Mouse (Mus musculus) lung, embryonic 15.5 days (tissue): ENCODE measurements around the gene Tmem135. TPM values are rescaled to one million over a fixed set of nuclear protein-coding genes. Genes with fewer than 3 reads are reported as not detected.
A peak's percentile ranks its signal among the peaks of the same experiment; 100 is the strongest.
"Not testable (repeated sequence)": the region's sequence is repeated elsewhere in the genome, so short reads cannot be mapped to it uniquely, and the experiment has no call there.

ENCODE experiments used
- ATAC-seq: fragments of 200-750 bp; cut with Nextera tagmentation; 2 replicates; pipeline ENCODE4 v1.8.0; 2017; ENCODE audit warnings: moderate number of reproducible peaks, borderline replicate concordance; ENCODE audit not compliant: low FRiP score, low TSS enrichment; ENCODE audit errors: extremely low read depth
- H3K27ac ChIP-seq: fragments of 300-500 bp; sonication (generic); 2 replicates; pipeline ENCODE4 v1.5.1; 2015; ENCODE audit warnings: moderate library complexity, mild to moderate bottlenecking, inconsistent platforms
- H3K27me3 ChIP-seq: fragments of 300-500 bp; sonication (generic); 2 replicates; pipeline ENCODE4 v1.6.1; 2015; ENCODE audit warnings: inconsistent platforms
- H3K36me3 ChIP-seq: fragments of 300-500 bp; sonication (generic); 2 replicates; pipeline ENCODE4 v1.6.1; 2015; ENCODE audit warnings: inconsistent platforms
- H3K4me1 ChIP-seq: fragments of 300-500 bp; sonication (generic); 2 replicates; pipeline ENCODE4 v1.6.1; 2015; ENCODE audit warnings: inconsistent platforms
- H3K4me2 ChIP-seq: fragments of 300-500 bp; sonication (generic); 2 replicates; pipeline ENCODE4 v1.6.1; 2015; ENCODE audit warnings: inconsistent platforms, mild to moderate bottlenecking, moderate library complexity
- H3K4me3 ChIP-seq: fragments of 300-500 bp; sonication (generic); 2 replicates; pipeline ENCODE4 v1.5.1; 2015; ENCODE audit warnings: mild to moderate bottlenecking, inconsistent platforms
- H3K9ac ChIP-seq: fragments of 300-500 bp; sonication (generic); 2 replicates; pipeline ENCODE4 v1.6.1; 2015; ENCODE audit warnings: inconsistent platforms
- H3K9me3 ChIP-seq: fragments of 300-500 bp; sonication (generic); 2 replicates; pipeline ENCODE4 v1.6.1; 2016; ENCODE audit warnings: inconsistent platforms
- WGBS: fragments of 180-500 bp; shearing (Covaris S2); methylation state at CpG from one replicate; pipeline ENCODE4 v1.1.7; 2015; 5-methylcytosine and 5-hydroxymethylcytosine counted together
- polyA plus RNA-seq: library from polyadenylated mRNA; unstranded; fragments of >200 nt; fragmentation: Nextera tagmentation; extraction: Ambion mirVana; gene quantifications from 2 replicates; pipeline ENCODE4 v1.2.1, GENCODE M21; 2015

Tmem135 gene
- polyA plus RNA-seq, 1 experiment from 2014 or later = 23.2 TPM

DNA sequence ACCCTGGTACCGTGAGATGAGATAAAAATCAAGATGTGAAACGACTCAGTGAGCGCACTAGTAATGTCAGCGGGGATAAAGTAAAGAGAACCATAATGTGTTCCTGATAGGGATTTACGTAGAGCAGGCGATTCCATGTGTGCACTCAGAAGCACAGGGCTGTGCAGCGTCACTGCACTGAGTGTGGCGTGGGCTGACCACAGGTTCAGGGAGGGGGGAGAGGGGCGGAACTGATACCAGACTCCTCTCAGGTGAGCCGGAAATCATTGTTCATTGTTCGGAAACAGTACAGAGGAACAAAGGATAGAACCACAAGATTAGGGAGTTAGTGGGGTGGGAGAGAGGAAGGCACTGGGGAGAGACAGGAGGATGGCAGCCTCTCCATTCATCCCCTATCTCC is 95.8 kb downstream of the Tmem135 start:
- no peak overlapping the region for H3K4me3 ChIP-seq
- peaks cover 6% of the 10 kb centered on the region; the same call in 1 of the 2 replicates for H3K4me1 ChIP-seq
- peaks cover 7% of the 10 kb centered on the region; the same call in 1 of the 2 replicates for H3K36me3 ChIP-seq
- no peak overlapping the region for H3K4me2 ChIP-seq
- no peak overlapping the region for H3K9ac ChIP-seq
- no peak for ATAC-seq
- 74% methylated on average over 11 of the region's 11 CpGs for WGBS
- no peaks in the 10 kb centered on the region for H3K9me3 ChIP-seq
- H3K27ac ChIP-seq = no peak overlapping the region
- no peaks in the 10 kb centered on the region for H3K27me3 ChIP-seq

DNA sequence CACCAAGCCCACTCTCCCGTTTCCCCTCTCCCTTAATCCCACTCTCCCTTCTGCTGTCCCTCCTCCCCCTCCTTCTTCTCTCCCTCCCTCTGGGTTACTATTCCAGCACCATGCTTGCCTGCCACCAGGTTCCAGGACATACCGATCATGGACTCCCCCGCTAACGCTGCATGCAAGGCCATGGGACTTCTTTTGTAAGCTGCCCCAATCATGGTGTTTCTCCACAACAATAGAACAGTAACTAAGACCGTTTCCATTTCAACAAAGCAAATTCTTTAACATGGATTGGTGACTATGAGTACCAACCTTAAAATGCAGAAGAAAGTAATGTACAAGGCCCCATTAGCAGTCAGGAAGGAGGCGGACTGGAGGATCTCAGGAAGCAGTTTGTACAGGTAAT is 97.2 kb downstream of the Tmem135 start:
- no peak overlapping the region for H3K4me2 ChIP-seq
- no peak overlapping the region for H3K4me3 ChIP-seq
- no peaks in the 10 kb centered on the region for H3K27me3 ChIP-seq
- no peaks in the 10 kb centered on the region for H3K9me3 ChIP-seq
- 82% methylated on average over 6 of the region's 6 CpGs for WGBS
- no peak overlapping the region for H3K9ac ChIP-seq
- ATAC-seq = no peak
- H3K27ac ChIP-seq = no peak overlapping the region
- H3K4me1 ChIP-seq = peaks cover 6% of the 10 kb centered on the region; the same call in 1 of the 2 replicates
- H3K36me3 ChIP-seq = peaks cover 7% of the 10 kb centered on the region; the same call in 1 of the 2 replicates

DNA sequence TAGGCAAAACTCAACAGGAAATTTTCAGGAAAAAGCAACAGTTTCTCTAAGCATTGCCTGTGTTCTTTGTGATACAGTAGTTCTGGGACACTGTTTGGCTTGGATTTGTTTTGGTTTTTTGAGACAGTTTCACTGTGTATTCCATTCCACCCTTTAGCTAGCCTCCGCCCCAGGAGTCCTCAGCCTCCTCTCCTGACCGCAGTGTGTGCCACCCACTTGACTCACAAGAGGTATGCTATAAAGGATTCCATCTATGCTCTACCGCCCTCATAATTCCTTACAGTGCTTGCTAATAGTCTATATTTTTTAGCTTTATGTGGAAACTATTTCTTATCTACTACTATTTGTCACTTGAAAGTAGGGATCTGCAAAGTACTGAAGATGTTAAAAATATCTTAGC is 99.1 kb downstream of the Tmem135 start:
- Histone ChIP-seq H3K27me3 (no peaks in the 10 kb centered on the region), H3K4me3 (no peak overlapping the region), H3K36me3 (peaks cover 4% of the 10 kb centered on the region; the same call in 1 of the 2 replicates), H3K4me2 (no peak overlapping the region), H3K27ac (no peak overlapping the region), H3K9me3 (no peaks in the 10 kb centered on the region), H3K9ac (no peak overlapping the region), H3K4me1 (peaks cover 6% of the 10 kb centered on the region; the same call in 1 of the 2 replicates)
- ATAC-seq = no peak
- 69% methylated on average over 3 of the region's 3 CpGs for WGBS

DNA sequence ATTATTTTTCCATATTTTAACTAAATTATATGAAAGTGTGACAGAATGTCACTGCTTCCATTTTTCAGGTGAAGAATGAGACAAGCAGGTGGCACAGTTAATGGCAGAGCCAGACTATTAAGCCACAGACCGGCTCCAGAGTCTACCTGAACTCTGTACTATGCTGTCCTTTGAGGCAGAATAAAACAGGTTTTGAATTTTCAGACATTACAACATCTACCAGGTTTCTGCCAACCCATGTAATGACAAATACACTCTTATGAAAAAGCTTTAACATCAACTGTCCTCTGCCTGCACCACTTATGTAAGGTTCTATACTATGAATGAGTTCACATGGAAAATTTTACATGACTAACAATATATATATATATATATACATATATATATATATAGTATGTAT is 100.3 kb downstream of the Tmem135 start:
- Histone ChIP-seq H3K4me1 (peaks cover 7% of the 10 kb centered on the region), H3K4me3 (no peak overlapping the region), H3K27ac (no peak overlapping the region), H3K36me3 (peaks cover 4% of the 10 kb centered on the region; the same call in 1 of the 2 replicates), H3K9ac (no peak overlapping the region), H3K9me3 (no peaks in the 10 kb centered on the region), H3K27me3 (no peaks in the 10 kb centered on the region), H3K4me2 (no peak overlapping the region)
- 91% methylated on average over 1 of the region's 1 CpGs for WGBS
- ATAC-seq = no peak

DNA sequence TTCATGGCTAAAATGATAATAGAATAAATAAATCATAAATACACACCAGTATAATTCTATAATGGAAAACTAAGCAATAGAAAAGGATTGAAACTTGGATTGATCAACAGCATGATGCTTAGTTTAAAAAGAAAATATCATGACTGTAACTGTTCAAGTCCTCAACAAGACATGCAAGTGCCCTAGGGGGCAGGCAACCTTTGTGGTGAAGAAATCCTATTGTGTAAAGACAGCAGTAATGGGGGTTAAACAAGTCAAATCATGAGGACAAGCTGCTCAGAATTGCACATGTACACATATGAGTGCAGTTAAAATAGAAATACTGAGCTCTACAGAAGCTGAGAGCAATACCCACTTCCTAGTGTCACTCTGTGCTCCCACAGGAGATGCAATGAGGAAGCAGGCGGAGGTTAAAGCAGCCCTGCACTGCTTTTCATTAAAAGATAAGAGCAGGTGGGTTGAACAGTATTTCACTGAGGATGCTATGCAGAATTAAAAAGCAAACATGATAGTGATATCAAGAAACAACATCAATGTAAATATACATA is 105.0 kb downstream of the Tmem135 start:
- 84% methylated on average over 1 of the region's 1 CpGs for WGBS
- H3K9me3 ChIP-seq = no peaks in the 10 kb centered on the region
- H3K4me2 ChIP-seq = no peak overlapping the region
- H3K27me3 ChIP-seq = no peaks in the 10 kb centered on the region
- no peak overlapping the region for H3K9ac ChIP-seq
- no peak overlapping the region for H3K4me3 ChIP-seq
- peaks cover 12% of the 10 kb centered on the region for H3K4me1 ChIP-seq
- ATAC-seq = no peak
- no peak overlapping the region for H3K27ac ChIP-seq
- H3K36me3 ChIP-seq = no peaks in the 10 kb centered on the region

DNA sequence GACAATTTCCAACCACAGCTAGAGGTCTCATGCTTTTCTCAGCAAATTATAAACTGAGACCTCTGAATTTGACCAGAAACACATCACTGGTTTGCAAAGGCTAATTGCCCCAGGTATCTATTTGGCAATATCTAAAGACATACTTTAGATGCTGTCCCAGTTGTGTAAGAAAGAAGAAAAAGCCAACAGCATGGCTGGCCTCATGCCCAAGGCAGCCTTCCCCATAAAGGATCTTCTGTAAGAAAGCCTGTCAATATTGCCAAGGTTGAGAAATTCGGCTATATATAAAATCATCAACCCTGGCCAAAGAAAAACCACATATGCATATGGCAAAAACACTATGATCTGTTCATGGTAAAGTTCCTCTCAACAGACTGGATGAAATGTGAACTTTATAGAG is 107.1 kb downstream of the Tmem135 start:
- H3K36me3 ChIP-seq = no peaks in the 10 kb centered on the region
- H3K27ac ChIP-seq = no peak overlapping the region
- ATAC-seq = no peak
- 86% methylated on average over 1 of the region's 1 CpGs for WGBS
- no peak overlapping the region for H3K4me2 ChIP-seq
- no peak overlapping the region for H3K4me3 ChIP-seq
- H3K9me3 ChIP-seq = no peaks in the 10 kb centered on the region
- no peak overlapping the region for H3K9ac ChIP-seq
- H3K27me3 ChIP-seq = no peaks in the 10 kb centered on the region
- peaks cover 12% of the 10 kb centered on the region for H3K4me1 ChIP-seq

DNA sequence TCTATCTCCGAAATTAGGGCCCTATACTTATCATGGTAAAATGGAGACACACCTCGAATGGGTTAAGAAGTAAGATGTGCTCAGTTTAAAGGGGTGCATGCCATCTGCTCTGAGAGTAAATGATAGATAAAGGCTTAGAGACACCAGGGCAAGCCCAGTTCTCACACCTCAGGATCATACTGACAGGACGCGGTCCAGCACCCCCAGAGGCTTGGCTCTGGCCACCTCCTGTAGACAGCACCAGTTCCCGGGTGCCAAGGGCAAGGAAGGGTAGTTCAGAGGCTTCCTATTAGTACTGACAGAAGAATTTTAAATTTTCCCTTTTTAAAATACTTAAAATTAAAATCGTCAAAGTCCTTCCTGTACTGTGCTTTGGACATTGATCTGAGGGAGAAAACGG is 121.4 kb downstream of the Tmem135 start:
- Histone ChIP-seq H3K4me1 (no peaks in the 10 kb centered on the region), H3K27ac (no peak overlapping the region), H3K27me3 (no peaks in the 10 kb centered on the region), H3K4me3 (no peak overlapping the region), H3K4me2 (no peak overlapping the region), H3K9ac (no peak overlapping the region), H3K9me3 (no peaks in the 10 kb centered on the region), H3K36me3 (peaks cover 2% of the 10 kb centered on the region; the same call in 1 of the 2 replicates)
- WGBS = 80% methylated on average over 7 of the region's 7 CpGs
- ATAC-seq = no peak

DNA sequence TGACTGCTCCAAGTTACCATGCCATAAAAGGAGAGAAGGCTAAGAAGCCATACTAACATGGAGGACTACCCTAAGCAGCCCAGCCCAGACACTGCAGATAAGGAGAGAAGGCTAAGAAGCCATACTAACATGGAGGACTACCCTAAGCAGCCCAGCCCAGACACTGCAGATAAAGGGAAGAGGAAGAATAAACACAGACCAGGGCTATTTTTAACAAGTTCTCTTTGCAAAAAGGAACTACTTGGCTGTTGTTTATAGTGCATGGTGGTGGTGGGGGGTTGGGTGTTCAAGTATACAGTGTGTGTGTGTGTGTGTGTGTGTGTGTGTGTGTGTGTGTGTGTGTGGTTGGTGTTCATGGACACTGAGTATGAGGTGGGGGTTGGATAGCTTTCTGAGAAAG is 133.6 kb downstream of the Tmem135 start:
- H3K27me3 ChIP-seq, H3K9me3 ChIP-seq, H3K4me1 ChIP-seq, H3K4me2 ChIP-seq, H3K4me3 ChIP-seq, H3K27ac ChIP-seq, H3K9ac ChIP-seq: not testable (repeated sequence)
- H3K36me3 ChIP-seq = peaks cover 12% of the 10 kb centered on the region
- ATAC-seq = peak; percentile 52; the same call in 1 of the 2 replicates

DNA sequence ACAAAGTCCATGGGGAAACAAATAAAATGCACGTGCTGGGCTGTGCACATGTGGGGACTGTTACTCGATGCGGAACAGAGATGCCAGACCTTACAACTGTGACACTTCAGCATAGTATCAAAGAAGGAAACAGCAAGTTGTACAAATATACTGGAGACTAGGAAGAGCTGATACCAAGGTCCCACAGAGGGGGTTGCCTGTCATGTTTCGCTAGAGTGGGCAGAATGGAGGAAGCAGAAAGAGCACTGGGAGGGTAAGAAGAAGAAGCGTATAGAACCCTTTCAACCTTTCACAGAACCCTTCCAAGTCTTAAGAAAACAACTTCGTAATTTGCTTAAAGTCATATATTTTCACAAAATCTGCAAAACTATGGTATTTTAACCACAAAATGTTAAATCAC is 134.2 kb downstream of the Tmem135 start:
- 87% methylated on average over 6 of the region's 6 CpGs for WGBS
- no peak overlapping the region for H3K4me3 ChIP-seq
- ATAC-seq = no peak

DNA sequence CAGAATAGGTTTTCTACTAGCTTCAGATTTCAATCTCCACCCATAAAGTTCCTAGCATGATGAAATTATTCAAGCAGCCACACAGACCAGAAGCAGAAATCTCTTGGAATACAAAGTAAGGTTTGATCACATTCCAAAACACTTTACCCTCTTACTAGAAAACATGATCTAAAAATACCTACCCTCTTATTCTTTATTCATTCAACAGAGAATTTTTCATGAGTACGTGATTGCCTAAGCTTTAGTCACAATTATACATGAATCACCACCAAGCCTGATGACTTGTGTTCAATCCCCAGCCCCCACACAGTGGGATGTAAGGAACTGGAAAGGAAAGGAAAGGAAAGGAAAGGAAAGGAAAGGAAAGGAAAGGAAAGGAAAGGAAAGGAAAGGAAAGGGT is 136.5 kb downstream of the Tmem135 start:
- Histone ChIP-seq H3K9ac (no peak overlapping the region), H3K4me1 (no peaks in the 10 kb centered on the region; the same call in 1 of the 2 replicates), H3K27ac (no peak overlapping the region), H3K4me2 (no peak overlapping the region), H3K9me3 (no peaks in the 10 kb centered on the region; the same call in 1 of the 2 replicates), H3K27me3 (no peaks in the 10 kb centered on the region), H3K36me3 (peaks cover 8% of the 10 kb centered on the region), H3K4me3 (no peak overlapping the region)
- no peak for ATAC-seq
- 69% methylated on average over 1 of the region's 1 CpGs for WGBS

More for the DNA sequence above, 134.2 kb downstream of the Tmem135 start:
- Histone ChIP-seq H3K36me3 (peaks cover 12% of the 10 kb centered on the region), H3K27ac (no peak overlapping the region), H3K27me3 (no peaks in the 10 kb centered on the region), H3K9ac (no peak overlapping the region), H3K4me1 (no peaks in the 10 kb centered on the region; the same call in 1 of the 2 replicates), H3K9me3 (no peaks in the 10 kb centered on the region; the same call in 1 of the 2 replicates), H3K4me2 (no peak overlapping the region)

DNA sequence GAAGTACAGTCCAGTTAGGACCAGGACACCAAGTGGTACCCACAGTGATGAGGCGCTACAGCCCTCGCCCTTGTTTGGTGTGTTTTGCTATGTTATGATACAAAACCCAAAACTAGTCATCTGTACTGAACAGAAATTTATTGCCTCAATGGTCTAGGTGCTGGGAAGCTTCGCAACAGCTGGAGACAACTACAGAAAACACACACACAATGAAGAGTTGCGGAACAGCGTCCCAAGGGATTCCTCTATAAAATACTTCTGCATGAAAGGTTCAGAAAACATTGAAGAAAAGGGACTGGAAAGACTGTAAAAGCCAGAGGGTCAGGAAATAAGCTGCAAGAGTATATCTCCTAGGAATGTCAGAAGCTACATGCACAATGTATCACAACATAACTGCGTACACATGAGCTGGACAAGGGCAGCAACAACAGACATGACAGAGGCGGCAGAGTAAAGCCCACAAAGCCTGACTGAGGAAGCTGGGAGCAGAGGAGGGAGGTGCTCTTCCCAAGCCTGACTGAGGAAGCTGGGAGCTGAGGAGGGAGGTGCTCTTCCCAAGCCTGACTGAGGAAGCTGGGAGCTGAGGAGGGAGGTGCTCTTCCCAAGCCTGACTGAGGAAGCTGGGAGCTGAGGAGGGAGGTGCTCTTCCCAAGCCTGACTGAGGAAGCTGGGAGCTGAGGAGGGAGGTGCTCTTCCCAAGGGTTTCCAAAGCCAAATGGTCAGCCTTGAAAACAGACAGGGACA is 137.8 kb downstream of the Tmem135 start:
- no peak overlapping the region for H3K4me2 ChIP-seq
- H3K9ac ChIP-seq = no peak overlapping the region
- 0 out of 2 replicates have a peak, but pooled peaks cover 3% of the 10 kb centered on the region for H3K36me3 ChIP-seq
- no peaks in the 10 kb centered on the region for H3K9me3 ChIP-seq
- H3K4me3 ChIP-seq = no peak overlapping the region
- 81% methylated on average over 7 of the region's 7 CpGs for WGBS
- no peak overlapping the region for H3K27ac ChIP-seq
- no peaks in the 10 kb centered on the region for H3K27me3 ChIP-seq
- H3K4me1 ChIP-seq = peaks cover 3% of the 10 kb centered on the region; the same call in 1 of the 2 replicates
- no peak for ATAC-seq

DNA sequence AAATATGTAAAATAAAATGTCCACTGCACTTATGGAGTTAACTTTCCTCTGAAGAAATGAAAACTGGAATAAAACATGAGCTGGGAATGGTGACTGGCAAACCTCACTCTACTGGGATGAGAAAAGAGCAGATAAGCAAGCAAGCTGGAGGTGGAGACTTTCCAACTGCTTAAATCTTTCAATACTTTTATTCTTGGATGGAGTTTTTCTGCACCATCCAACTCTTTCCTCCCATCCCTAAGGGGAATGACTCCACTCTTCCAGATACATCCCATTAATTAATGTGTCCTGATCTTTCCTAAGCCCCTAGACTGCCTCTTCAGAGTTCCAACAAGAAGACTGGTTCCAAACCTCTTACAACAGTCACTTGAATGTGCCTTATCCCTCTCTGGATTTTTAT is 143.1 kb downstream of the Tmem135 start:
- no peak for ATAC-seq
- H3K9ac ChIP-seq = no peak overlapping the region
- H3K27ac ChIP-seq = no peak overlapping the region
- no peaks in the 10 kb centered on the region for H3K36me3 ChIP-seq
- no peak overlapping the region for H3K4me3 ChIP-seq
- no peaks in the 10 kb centered on the region for H3K9me3 ChIP-seq
- H3K27me3 ChIP-seq = no peaks in the 10 kb centered on the region
- H3K4me2 ChIP-seq = no peak overlapping the region
- peaks cover 11% of the 10 kb centered on the region; the same call in 1 of the 2 replicates for H3K4me1 ChIP-seq
